9 mouse cellular contexts compared by ENCODE assay signal in the genomic region with DNA sequence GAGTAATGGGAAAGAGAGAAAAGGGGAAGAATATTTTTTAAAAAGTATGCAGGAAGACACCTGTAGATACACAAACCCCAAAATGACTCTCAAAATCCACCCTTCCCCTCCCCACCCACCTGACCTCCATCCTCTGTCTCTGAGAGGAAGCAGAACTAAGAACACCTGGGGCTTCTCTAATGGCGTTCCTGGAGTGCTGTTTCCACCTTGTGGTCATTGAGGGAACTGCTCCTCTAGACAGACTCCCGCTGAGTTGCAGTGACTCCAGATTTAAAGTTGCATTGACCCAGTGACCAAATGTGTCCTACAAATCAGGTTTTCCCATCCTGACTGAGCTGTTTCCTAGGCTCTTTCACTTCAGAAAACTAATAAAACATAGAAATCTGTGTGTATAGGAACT. TPM values are rescaled to one million over a fixed set of nuclear protein-coding genes. Genes with fewer than 3 reads are reported as not detected.
A peak's percentile ranks its signal among the peaks of the same experiment; 100 is the strongest.
DNase-seq lines count a peak whose midpoint lies in the region; ATAC-seq lines count a peak whose summit lies in the region.
"Had no signal": no experiment of that assay in that cellular context is flagged by ENCODE, and none has a peak within 500 bp of the region (broad histone marks: within the 10 kb centered on the region; RNA-seq: fewer than 3 reads in every experiment).

No protein-coding gene starts in this region.

- 3% methylated on average over 2 of the region's 2 CpGs for WGBS in forebrain, embryonic 12.5 days
- WGBS in intestine, embryonic 16.5 days, result 0% methylated on average over 2 of the region's 2 CpGs

- H3K4me3 ChIP-seq in forebrain, embryonic 12.5 days (replicated peaks), result no peak overlapping the region
- H3K4me3 ChIP-seq in intestine, embryonic 16.5 days (ENCODE audit: low read length), result no peak overlapping the region
- H3K4me3 ChIP-seq: limb, embryonic 13.5 days had no signal

- H3K4me1 ChIP-seq in forebrain, embryonic 12.5 days, result no peaks in the 10 kb centered on the region
- no peaks in the 10 kb centered on the region for H3K4me1 ChIP-seq in intestine, embryonic 16.5 days (ENCODE audit: control insufficient read depth, insufficient read depth, low read length)
- H3K4me1 ChIP-seq: limb, embryonic 13.5 days had no signal

- ATAC-seq in forebrain, embryonic 12.5 days (ENCODE audit: low FRiP score), result peak; percentile 68; the same call in 1 of the 2 replicates
- 0 out of 2 replicates have a peak, but pooled peaks have one; percentile 50 for ATAC-seq in intestine, embryonic 16.5 days
- ATAC-seq in neutrophil, adult 5-6 weeks (ENCODE audit: extremely low read depth, insufficient number of reproducible peaks, low FRiP score, poor library complexity, severe bottlenecking), result peak; percentile 73; the same call in 1 of the 2 replicates

- intact Hi-C loops in left cerebral cortex, postnatal 36 days (cut with DNase I), result loop anchor here (1.0 to 5.0 kb wide), 2 partner anchors 132 to 1087 kb away; no protein-coding TSS in a partner anchor

- no peaks in the 10 kb centered on the region for H3K9me3 ChIP-seq in forebrain, embryonic 12.5 days
- H3K9me3 ChIP-seq in intestine, embryonic 16.5 days (ENCODE audit: control insufficient read depth, low read length), result 0 out of 2 replicates have a peak, but pooled peaks cover 3% of the 10 kb centered on the region
- H3K9me3 ChIP-seq: limb, embryonic 13.5 days had no signal

- DNase-seq in A20 (ENCODE audit: low read depth, low spot score) (peak; percentile 81), ES-CJ7 (ENCODE audit: low read depth, low spot score) (peak; percentile 75)
- peak; percentile 44 for DNase-seq in c-Kit-positive CD71-positive TER-119-positive erythroid progenitor cells, embryonic 14.5 days (ENCODE audit: low spot score)
- DNase-seq in left cerebral cortex, postnatal 36 days (ENCODE audit: low spot score in 2 of 2), result peak; percentile 35 to 61
- DNase-seq in thymus, postnatal 25 days, result peak; percentile 62

- H3K4me2 ChIP-seq in forebrain, embryonic 12.5 days, result no peak overlapping the region
- H3K4me2 ChIP-seq in intestine, embryonic 16.5 days (ENCODE audit: low read depth, low read length), result no peak overlapping the region
- H3K4me2 ChIP-seq: limb, embryonic 13.5 days had no signal

- H3K36me3 ChIP-seq in forebrain, embryonic 12.5 days (replicated peaks), result no peaks in the 10 kb centered on the region
- no peaks in the 10 kb centered on the region for H3K36me3 ChIP-seq in intestine, embryonic 16.5 days (ENCODE audit: control insufficient read depth, insufficient read depth, low read length)
- H3K36me3 ChIP-seq: limb, embryonic 13.5 days had no signal

- no peak overlapping the region for H3K9ac ChIP-seq in forebrain, embryonic 12.5 days
- H3K9ac ChIP-seq in intestine, embryonic 16.5 days (ENCODE audit: low read depth, low read length), result no peak overlapping the region
- H3K9ac ChIP-seq: limb, embryonic 13.5 days had no signal

- no peak overlapping the region for H3K27ac ChIP-seq in forebrain, embryonic 12.5 days
- no peak overlapping the region for H3K27ac ChIP-seq in intestine, embryonic 16.5 days (ENCODE audit: low read length)
- H3K27ac ChIP-seq: limb, embryonic 13.5 days had no signal

- no peaks in the 10 kb centered on the region for H3K27me3 ChIP-seq in forebrain, embryonic 12.5 days
- H3K27me3 ChIP-seq in intestine, embryonic 16.5 days (replicated peaks; ENCODE audit: control insufficient read depth, insufficient read depth, low read length), result no peaks in the 10 kb centered on the region

RNA-seq across cellular contexts. Expression of gene Slc12a1, which starts 36.9 kb away (rescaled TPM):
- polyA plus RNA-seq in forebrain, embryonic 12.5 days (2016; fragmentation: Nextera tagmentation; extraction: Ambion mirVana), result not detected in 2 replicates
- polyA plus RNA-seq in intestine, embryonic 16.5 days (2015; fragmentation: Nextera tagmentation; extraction: Ambion mirVana), result not detected in 2 replicates
- total RNA-seq in left cerebral cortex, postnatal 36 days (2021), result not detected
- total RNA-seq in neutrophil, adult 5-6 weeks (2017), result not detected in 2 replicates
- polyA plus RNA-seq: limb, embryonic 13.5 days had no signal

RNA-seq across cellular contexts. Expression of gene Ctxn2, which starts 52.7 kb away (rescaled TPM):
- 0.24 and 0.38 TPM in 2 replicates for polyA plus RNA-seq in forebrain, embryonic 12.5 days (2016; fragmentation: Nextera tagmentation; extraction: Ambion mirVana)
- 0.17 TPM in 1 of 2 replicates, not detected in the other for polyA plus RNA-seq in intestine, embryonic 16.5 days (2015; fragmentation: Nextera tagmentation; extraction: Ambion mirVana)
- 1 to 10 TPM; 8.2 to 8.5 TPM for total RNA-seq in left cerebral cortex, postnatal 36 days (2021)
- total RNA-seq in neutrophil, adult 5-6 weeks (2017), result not detected in 2 replicates
- polyA plus RNA-seq: limb, embryonic 13.5 days had no signal

RNA-seq across cellular contexts. Expression of gene Dut, which starts 57.8 kb away (rescaled TPM):
- 224 and 225 TPM in 2 replicates for polyA plus RNA-seq in forebrain, embryonic 12.5 days (2016; fragmentation: Nextera tagmentation; extraction: Ambion mirVana)
- polyA plus RNA-seq in intestine, embryonic 16.5 days (2015; fragmentation: Nextera tagmentation; extraction: Ambion mirVana), result 95.2 and 110 TPM in 2 replicates
- total RNA-seq in left cerebral cortex, postnatal 36 days (2021), result 10 to 100 TPM; 26.3 to 27.0 TPM
- total RNA-seq in neutrophil, adult 5-6 weeks (2017), result 11.3 and 17.1 TPM in 2 replicates
